Comparison of ENCODE assay signal across 8 mouse cellular contexts in the genomic region with DNA sequence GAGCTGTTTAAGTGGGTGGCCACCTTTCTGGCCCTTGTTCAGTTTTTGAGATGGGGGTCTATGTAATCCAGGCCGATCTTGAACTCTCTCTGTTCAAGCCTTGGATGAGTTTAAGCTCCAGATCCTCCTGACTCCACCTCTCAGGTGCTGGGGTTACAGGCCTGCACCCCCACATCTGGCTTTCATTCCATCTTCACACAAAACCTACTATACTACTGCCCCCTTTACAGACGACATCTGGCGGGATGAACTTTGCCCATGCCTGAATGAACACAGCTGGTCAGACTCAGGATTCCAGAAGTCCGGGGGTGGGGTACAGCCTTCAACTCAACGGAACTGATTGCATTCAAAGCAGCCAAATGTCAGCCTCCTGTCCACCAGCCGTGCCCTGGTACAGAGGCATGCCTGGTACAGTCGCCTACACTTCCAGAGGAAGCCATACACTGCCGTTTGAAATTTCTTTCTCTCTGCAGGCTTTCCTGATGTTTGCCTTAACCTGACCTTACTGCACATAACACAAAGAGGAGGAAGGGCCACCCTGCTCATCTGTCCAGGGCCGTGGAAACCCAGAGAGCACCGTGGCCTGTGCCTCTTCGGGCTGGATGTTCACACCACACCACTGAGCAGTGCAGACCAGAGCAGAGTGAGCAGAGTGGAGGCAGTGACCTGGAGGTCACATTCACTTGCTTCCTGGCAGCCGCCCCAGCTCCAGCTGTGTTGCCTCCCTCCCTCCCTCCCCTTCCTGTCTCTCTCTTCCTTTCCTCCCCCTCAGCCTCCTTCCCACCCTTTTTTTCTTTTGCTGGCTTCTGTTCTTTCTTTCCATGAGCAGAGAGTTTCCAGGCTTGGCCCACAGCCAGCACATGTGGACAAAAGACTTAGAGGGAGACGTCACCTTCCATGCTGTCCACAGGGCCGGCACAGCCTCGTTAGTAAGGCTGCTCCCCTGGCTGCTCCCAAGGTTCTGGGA. TPM values are rescaled to one million over a fixed set of nuclear protein-coding genes. Genes with fewer than 3 reads are reported as not detected.
DNase-seq lines count a peak whose midpoint lies in the region; ATAC-seq lines count a peak whose summit lies in the region.

No protein-coding gene starts in this region.

- H3K9ac ChIP-seq in hindbrain, embryonic 11.5 days (ENCODE audit: low read depth, low read length), result peak overlapping the region; percentile 15
- peak overlapping the region; percentile 41; the same call in 1 of the 2 replicates for H3K9ac ChIP-seq in stomach, embryonic 16.5 days (ENCODE audit: low read length)

- peak overlapping the region; percentile 82 for H3K27ac ChIP-seq in hindbrain, embryonic 11.5 days (ENCODE audit: low read depth, low read length)
- peak overlapping the region; percentile 87 for H3K27ac ChIP-seq in midbrain, embryonic 10.5 days (replicated peaks)
- peak overlapping the region; percentile 87 for H3K27ac ChIP-seq in stomach, embryonic 16.5 days (ENCODE audit: low read length)

- peaks cover 25% of the 10 kb centered on the region for H3K4me1 ChIP-seq in hindbrain, embryonic 11.5 days (replicated peaks; ENCODE audit: control insufficient read depth, insufficient read depth, low read length)
- peaks cover 95% of the 10 kb centered on the region for H3K4me1 ChIP-seq in midbrain, embryonic 10.5 days
- H3K4me1 ChIP-seq in stomach, embryonic 16.5 days (ENCODE audit: control insufficient read depth, insufficient read depth, low read length), result peaks cover 52% of the 10 kb centered on the region

- no peak overlapping the region for H3K4me2 ChIP-seq in hindbrain, embryonic 11.5 days (replicated peaks; ENCODE audit: low read depth, low read length)
- peak overlapping the region; percentile 38; the same call in 1 of the 2 replicates for H3K4me2 ChIP-seq in stomach, embryonic 16.5 days (ENCODE audit: low read depth, low read length)

- WGBS in hindbrain, embryonic 11.5 days, result 13% methylated on average over 15 of the region's 15 CpGs
- WGBS in midbrain, embryonic 10.5 days, result 19% methylated on average over 15 of the region's 15 CpGs
- 14% methylated on average over 15 of the region's 15 CpGs for WGBS in stomach, embryonic 16.5 days

- intact Hi-C loops in left cerebral cortex, postnatal 4 days (cut with DNase I), result no loop called here

- no peaks in the 10 kb centered on the region for H3K9me3 ChIP-seq in hindbrain, embryonic 11.5 days (ENCODE audit: control insufficient read depth, low read length)
- H3K9me3 ChIP-seq in midbrain, embryonic 10.5 days (replicated peaks), result no peaks in the 10 kb centered on the region
- no peaks in the 10 kb centered on the region for H3K9me3 ChIP-seq in stomach, embryonic 16.5 days (replicated peaks; ENCODE audit: control insufficient read depth, low read length)

- peak; percentile 76 for ATAC-seq in hindbrain, embryonic 11.5 days (ENCODE audit: low FRiP score)
- peak; percentile 86 for ATAC-seq in stomach, embryonic 16.5 days (ENCODE audit: insufficient read depth, low FRiP score)
- no peak for ATAC-seq in CD4-positive, CD25-positive, alpha-beta regulatory T cell, adult 4 months

- no peaks in the 10 kb centered on the region for H3K36me3 ChIP-seq in hindbrain, embryonic 11.5 days (ENCODE audit: control insufficient read depth, insufficient read depth, low read length)
- H3K36me3 ChIP-seq in midbrain, embryonic 10.5 days, result peaks cover 17% of the 10 kb centered on the region
- H3K36me3 ChIP-seq in stomach, embryonic 16.5 days (ENCODE audit: control insufficient read depth, insufficient read depth, low read length), result no peaks in the 10 kb centered on the region

- DNase-seq in 3T3-L1 (ENCODE audit: low read depth, low spot score), result peak; percentile 90
- peak; percentile 79 for DNase-seq in adrenal gland, postnatal 10 days
- peak; percentile 46 to 61 for DNase-seq in frontal cortex, postnatal 10 days (ENCODE audit: low spot score in 2 of 2)
- DNase-seq in hindbrain, embryonic 11.5 days (ENCODE audit: low spot score), result peak; percentile 77
- DNase-seq in left cerebral cortex, postnatal 4 days, result peak; percentile 76
- DNase-seq in midbrain, embryonic 10.5 days (ENCODE audit: low spot score), result peak; percentile 62

- H3K4me3 ChIP-seq in hindbrain, embryonic 11.5 days (ENCODE audit: low read depth, low read length), result no peak overlapping the region
- H3K4me3 ChIP-seq in midbrain, embryonic 10.5 days, result peak overlapping the region; percentile 34
- no peak overlapping the region for H3K4me3 ChIP-seq in stomach, embryonic 16.5 days (replicated peaks; ENCODE audit: low read length)

- no peaks in the 10 kb centered on the region for H3K27me3 ChIP-seq in hindbrain, embryonic 11.5 days (ENCODE audit: control insufficient read depth, insufficient read depth, low read length)
- H3K27me3 ChIP-seq in midbrain, embryonic 10.5 days (ENCODE audit: low read depth, poor library complexity, severe bottlenecking), result no peaks in the 10 kb centered on the region
- no peaks in the 10 kb centered on the region for H3K27me3 ChIP-seq in stomach, embryonic 16.5 days (ENCODE audit: control insufficient read depth, insufficient read depth, low read length)

RNA-seq across cellular contexts. Expression of gene Dennd2a, which starts 14.8 kb away (rescaled TPM):
- 10 to 100 TPM; 14.3 to 16.0 TPM for total RNA-seq in adrenal gland, postnatal 10 days (2021)
- 38.1 and 38.8 TPM in 2 replicates for polyA plus RNA-seq in hindbrain, embryonic 11.5 days (2014; fragmentation: Nextera tagmentation; extraction: Ambion mirVana)
- 10 to 100 TPM; 25.9 to 27.0 TPM for total RNA-seq in left cerebral cortex, postnatal 4 days (2021)
- 42.3 and 50.6 TPM in 2 replicates for polyA plus RNA-seq in midbrain, embryonic 10.5 days (2016; fragmentation: Nextera tagmentation; extraction: Ambion mirVana)
- polyA plus RNA-seq in stomach, embryonic 16.5 days (2015; fragmentation: Nextera tagmentation; extraction: Ambion mirVana), result 10.8 and 10.9 TPM in 2 replicates
- polyA plus RNA-seq in CD4-positive, CD25-positive, alpha-beta regulatory T cell, adult 4 months (2017; shearing (Covaris generic)), result under 1 TPM in 1 of 2 experiments, not detected in 1; 0.65 TPM

RNA-seq across cellular contexts. Expression of gene Adck2, which starts 30.8 kb away (rescaled TPM):
- 10 to 100 TPM; 22.2 to 35.0 TPM for total RNA-seq in adrenal gland, postnatal 10 days (2021)
- 23.9 and 29.3 TPM in 2 replicates for polyA plus RNA-seq in hindbrain, embryonic 11.5 days (2014; fragmentation: Nextera tagmentation; extraction: Ambion mirVana)
- 10 to 100 TPM; 31.2 to 33.2 TPM for total RNA-seq in left cerebral cortex, postnatal 4 days (2021)
- polyA plus RNA-seq in midbrain, embryonic 10.5 days (2016; fragmentation: Nextera tagmentation; extraction: Ambion mirVana), result 26.6 and 28.4 TPM in 2 replicates
- 33.5 and 34.8 TPM in 2 replicates for polyA plus RNA-seq in stomach, embryonic 16.5 days (2015; fragmentation: Nextera tagmentation; extraction: Ambion mirVana)
- polyA plus RNA-seq in CD4-positive, CD25-positive, alpha-beta regulatory T cell, adult 4 months (2017; shearing (Covaris generic)), result 10 to 100 TPM; 27.8 to 29.7 TPM

RNA-seq across cellular contexts. Expression of gene Gm42420, which starts 42.6 kb away (rescaled TPM):
- 1 to 10 TPM; 1.0 to 1.3 TPM for total RNA-seq in adrenal gland, postnatal 10 days (2021)
- polyA plus RNA-seq in hindbrain, embryonic 11.5 days (2014; fragmentation: Nextera tagmentation; extraction: Ambion mirVana), result 0.90 and 1.3 TPM in 2 replicates
- total RNA-seq in left cerebral cortex, postnatal 4 days (2021), result under 1 TPM in 1 of 2 experiments, not detected in 1; 0.77 TPM
- 0.57 and 1.3 TPM in 2 replicates for polyA plus RNA-seq in midbrain, embryonic 10.5 days (2016; fragmentation: Nextera tagmentation; extraction: Ambion mirVana)
- 0.43 and 2.1 TPM in 2 replicates for polyA plus RNA-seq in stomach, embryonic 16.5 days (2015; fragmentation: Nextera tagmentation; extraction: Ambion mirVana)
- not detected for polyA plus RNA-seq in CD4-positive, CD25-positive, alpha-beta regulatory T cell, adult 4 months (2017; shearing (Covaris generic))

RNA-seq across cellular contexts. Expression of gene Ndufb2, which starts 49.5 kb away (rescaled TPM):
- 100 to 1,000 TPM; 335 to 373 TPM for total RNA-seq in adrenal gland, postnatal 10 days (2021)
- polyA plus RNA-seq in hindbrain, embryonic 11.5 days (2014; fragmentation: Nextera tagmentation; extraction: Ambion mirVana), result 268 and 291 TPM in 2 replicates
- total RNA-seq in left cerebral cortex, postnatal 4 days (2021), result 100 to 1,000 TPM; 146 to 170 TPM
- polyA plus RNA-seq in midbrain, embryonic 10.5 days (2016; fragmentation: Nextera tagmentation; extraction: Ambion mirVana), result 282 and 288 TPM in 2 replicates
- polyA plus RNA-seq in stomach, embryonic 16.5 days (2015; fragmentation: Nextera tagmentation; extraction: Ambion mirVana), result 307 and 337 TPM in 2 replicates
- 10 to 100 TPM; 46.2 to 69.9 TPM for polyA plus RNA-seq in CD4-positive, CD25-positive, alpha-beta regulatory T cell, adult 4 months (2017; shearing (Covaris generic))
